Mouse (Mus musculus) layer of hippocampus, adult 18-20 months (tissue): ENCODE data around the gene Zfp523. TPM values are rescaled to one million over a fixed set of nuclear protein-coding genes. Genes with fewer than 3 reads are reported as not detected.

Source experiments
- DNase-seq, 2 experiments: peaks; one replicate each; pipeline ENCODE4 v3.0.0; 2022; ENCODE audit warnings: low spot score in 2 of 2
- long read RNA-seq: library from polyadenylated mRNA; stranded (forward); transcript quantifications from one replicate; pipeline ENCODE4 v2.0.0, GENCODE M21; 2021
- total RNA-seq, 2 experiments: library from RNA; stranded (reverse); gene quantifications; 2 replicates each; pipeline ENCODE4 v1.2.3; 2021

The Zfp523 gene
- total RNA-seq, result 100 to 1,000 TPM; 107 to 109 TPM
- long read RNA-seq, transcript Zfp523-202 (14 exons, 2,864 nt), result major isoform, 146 of 239 reads
- long read RNA-seq, partial matches to known transcripts, result 29 of 239 reads
- long read RNA-seq, other reads (novel, unspliced or antisense), result 63 of 239 reads

DNA sequence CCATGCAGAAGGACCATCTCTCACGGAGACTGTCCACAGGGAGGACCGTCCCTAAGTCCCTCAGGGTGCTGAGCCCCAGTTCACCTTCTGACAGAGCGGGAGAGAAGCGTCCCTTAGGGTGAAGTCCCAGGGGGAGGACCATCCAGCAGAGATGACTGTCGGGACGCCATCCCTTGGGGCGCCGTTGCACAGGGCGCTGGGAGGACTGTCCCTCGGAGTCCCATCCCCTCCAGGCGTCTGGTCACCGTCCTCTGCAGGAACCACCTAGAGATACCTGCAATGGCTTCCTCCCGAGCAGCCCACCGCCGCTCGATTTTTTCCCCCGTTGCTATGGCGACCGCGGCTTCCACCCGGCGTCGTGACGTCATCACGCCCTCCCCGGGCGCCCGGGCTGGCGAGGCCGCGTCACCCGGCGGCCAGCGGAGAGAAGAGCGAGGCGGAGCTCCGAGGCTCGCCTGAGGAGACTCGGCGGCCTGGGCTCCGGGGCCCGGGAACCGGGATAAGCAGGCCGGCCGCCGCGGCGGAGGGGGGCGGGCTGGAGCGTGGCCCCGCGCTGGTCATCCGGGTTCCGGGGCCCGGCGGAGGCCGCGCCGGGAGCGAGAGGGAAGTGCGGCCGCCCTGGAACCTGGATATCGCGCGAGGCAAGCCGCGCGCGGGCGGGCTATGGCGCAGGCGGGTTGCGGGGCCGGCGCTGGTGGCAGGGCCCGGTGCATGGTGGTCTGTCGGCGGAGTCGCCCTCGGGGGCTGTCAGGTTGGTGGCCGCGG is at the start of gene Zfp523:
TSS of gene Zfp523 (plus strand) at position 355 of the 765 bp plus-strand sequence.
- DNase-seq, result peak; percentile 87 to 92

DNA sequence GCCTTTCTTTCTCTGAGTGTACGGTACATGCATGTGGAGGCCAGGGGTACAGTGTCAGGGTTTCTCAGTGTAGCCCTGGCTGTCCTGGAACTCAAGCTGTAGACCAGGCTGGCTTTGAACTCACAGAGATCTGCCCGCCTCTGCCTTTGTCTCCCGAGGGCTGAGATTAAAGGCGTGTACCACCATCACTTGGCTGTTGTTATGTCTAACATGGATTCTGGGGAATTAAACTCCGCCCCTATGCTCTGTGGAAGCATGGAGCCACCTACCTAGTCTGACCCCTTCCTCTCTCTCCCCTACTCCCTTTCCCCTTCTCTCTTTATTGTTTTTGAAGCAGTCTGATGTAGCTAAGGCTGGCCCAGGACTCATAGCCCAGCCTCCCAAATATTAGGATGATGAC is 47.1 kb upstream of the Zfp523 start:
- DNase-seq, result no peak

DNA sequence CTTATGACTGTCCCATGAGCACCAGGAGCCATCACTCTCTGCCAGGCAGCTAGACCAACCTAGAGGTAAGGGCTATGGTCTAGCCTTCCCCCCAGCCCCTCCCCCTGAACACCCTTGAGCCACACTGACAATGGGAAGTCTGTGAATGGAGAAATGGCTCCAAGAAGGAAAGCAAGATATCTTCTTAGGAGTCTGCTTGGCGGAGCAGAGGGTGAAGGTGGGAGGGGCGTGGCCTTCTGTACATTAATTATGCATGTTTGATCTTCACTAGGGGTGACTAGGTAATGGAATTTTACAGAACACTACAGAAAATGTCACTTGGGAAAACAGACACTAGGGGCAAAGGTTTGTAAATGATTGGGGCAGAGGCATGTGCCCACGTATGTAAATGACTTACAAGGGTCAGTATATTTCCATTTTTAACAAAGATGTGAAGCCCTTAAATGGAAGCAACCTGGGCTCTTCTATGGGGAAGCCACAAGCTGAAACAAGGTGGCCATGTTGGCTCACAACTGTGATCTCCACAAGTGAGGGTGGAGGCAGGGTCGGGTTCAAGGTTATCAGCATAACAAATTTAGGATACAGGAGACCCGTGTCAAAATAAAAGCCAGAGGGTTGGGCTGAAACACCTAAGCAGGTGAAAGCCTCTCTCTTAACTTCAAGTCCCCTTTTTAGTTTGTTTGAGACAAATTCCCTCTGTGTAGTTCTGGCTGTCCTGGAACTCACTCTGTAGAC is 46.4 kb upstream of the Zfp523 start:
- no peak for DNase-seq

DNA sequence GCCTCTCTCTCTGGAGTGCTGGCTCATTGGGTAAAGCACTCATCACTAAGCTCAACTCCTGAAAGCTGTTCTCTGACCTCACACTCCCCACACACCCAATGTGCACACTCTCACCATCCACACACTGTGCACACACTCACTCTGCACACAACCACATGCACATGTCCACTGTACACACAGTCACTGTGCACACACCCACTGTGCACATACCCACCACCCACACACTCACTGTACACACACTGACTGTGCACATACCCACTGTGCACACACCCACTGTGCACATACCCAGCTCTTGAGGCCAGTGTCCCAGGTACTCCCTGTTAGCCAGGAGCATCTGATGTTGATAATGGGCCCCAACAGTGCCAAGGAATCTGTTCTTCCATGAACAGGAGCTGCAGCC is 45.8 kb upstream of the Zfp523 start:
- DNase-seq, result no peak

DNA sequence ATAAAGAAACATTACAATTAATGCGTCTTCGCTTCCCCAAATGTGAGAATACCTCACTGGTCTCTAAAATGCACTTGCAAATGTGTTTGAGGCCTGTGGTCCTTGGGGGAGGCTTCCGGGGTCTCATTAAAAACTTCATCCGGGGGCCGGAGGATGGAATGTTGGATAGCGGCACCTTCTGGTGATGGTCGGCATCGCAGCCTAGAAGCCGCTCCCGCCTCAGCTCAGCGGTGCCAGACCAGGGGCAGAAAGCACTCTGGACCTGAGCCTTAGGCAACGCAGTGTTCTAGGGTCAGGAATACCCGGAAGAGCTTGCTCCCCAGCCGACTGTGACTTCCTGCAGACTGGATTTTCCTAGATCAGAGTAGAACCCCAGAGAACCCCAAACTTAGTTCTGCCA is 43.7 kb upstream of the Zfp523 start:
- peak; percentile 19 to 63 for DNase-seq

DNA sequence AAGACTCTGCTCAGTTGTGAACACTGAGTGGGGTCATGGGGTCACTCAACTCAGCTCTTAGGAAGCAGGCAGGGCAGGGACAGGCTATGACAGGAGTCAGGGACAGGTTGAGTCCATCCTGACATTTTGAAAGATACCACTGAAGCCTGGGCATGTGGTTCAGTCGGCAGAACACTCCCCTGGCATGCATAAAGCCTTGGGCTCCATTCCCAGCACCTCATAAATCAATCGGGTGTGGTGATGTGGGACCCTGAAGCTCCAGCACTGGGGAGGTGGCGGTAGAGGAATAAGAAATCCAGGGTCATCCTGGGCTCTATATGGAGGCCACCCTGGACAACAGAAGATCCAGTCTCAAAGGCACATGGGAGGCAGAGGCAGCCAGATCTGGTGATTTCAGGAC is 41.4 kb upstream of the Zfp523 start:
- no peak for DNase-seq

DNA sequence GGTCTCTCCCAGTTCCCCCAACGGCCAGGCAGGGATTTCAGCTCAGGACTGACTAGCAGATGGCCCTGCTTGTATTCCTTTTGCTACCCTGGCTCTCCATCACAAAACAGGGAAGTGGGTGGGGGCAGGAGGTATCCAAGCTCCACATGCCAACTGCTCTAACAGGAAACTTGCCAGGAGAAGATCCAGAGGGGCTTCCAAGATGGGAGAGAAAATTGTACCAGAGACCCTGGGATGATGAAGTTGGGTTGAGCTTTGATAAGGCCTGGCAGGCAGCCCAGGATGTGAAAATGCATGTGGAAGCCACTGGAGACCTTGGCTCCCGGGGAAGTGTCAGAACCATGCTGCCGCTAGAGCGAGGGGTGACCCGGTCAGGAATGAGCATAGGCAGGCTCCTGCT is 40.7 kb upstream of the Zfp523 start:
- DNase-seq, result no peak

DNA sequence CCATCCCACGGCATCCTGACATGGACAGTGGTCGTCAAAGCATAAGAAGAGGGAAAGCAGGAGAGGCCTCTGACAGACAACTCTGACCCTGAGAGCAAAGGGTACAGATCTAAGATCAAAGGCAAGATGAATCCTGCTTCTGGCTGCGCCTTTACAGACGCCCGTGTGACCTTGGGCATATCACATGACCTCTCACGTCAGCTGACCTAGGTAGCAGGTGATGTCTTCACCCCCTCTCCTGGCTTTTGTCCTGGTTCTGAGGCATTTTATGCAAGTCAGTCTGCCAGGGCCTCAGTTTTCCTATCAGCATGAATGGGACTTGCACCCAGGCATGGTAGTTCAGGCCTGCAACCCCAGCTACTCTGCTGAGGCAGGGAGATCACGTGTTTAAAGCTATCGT is 38.9 kb upstream of the Zfp523 start:
- DNase-seq, result no peak

DNA sequence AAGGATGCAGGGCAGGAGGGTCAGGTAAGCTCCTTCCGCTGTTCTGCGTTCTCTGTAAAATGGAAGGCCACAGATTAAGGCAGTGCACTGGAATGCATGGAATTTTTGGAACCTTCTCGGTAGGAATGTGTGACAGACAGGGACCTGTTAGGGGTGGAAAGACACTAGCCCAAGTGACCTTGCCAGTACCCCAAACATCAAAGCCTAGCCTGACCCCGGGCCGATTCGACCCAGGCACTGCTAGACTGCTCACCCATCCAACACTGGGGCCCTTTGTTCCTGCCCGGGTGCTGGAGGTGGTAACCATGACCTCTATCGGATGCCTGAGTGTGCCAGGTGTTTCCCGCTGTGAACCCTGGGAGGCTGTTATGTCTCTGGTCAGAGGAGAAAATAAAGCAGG is 38.2 kb upstream of the Zfp523 start:
- DNase-seq, result no peak

DNA sequence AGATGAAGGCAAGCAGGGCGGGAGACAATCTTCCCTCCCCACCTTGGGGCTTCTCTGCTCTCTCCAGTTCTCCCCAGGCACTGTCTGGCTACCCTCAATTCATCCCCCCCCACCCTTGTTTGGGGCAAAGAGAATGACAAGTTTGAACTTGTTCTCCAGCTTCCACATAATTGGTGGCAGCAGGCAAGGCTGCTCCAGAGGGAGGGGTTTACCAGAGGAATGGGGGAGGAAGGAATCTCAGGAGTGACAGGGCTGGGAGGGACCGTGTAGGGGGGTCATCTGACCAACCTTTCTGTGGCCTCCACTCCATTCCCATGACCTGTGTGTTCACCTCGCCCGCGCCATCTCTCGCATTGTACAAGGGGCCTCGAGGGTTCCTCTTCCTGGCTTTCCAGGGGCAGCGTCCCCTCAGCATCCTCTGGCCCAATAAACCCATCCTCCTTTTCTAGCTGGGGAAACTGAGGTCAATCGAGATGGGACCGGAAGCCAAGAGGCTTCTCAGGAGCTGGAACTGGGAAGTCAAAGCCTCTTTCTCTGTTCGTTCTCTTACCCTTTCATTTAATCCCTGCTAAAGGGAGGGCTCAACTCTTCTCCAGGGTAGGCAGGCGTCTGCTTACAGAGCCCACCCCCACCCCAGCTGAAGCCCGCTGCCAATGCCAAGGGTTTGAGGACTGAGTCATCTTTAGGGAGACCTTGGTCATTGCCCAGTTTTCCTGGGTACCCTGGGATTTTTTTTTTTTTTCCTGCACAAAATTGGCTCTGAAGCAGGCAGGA is 36.3 kb upstream of the Zfp523 start:
- no peak for DNase-seq

DNA sequence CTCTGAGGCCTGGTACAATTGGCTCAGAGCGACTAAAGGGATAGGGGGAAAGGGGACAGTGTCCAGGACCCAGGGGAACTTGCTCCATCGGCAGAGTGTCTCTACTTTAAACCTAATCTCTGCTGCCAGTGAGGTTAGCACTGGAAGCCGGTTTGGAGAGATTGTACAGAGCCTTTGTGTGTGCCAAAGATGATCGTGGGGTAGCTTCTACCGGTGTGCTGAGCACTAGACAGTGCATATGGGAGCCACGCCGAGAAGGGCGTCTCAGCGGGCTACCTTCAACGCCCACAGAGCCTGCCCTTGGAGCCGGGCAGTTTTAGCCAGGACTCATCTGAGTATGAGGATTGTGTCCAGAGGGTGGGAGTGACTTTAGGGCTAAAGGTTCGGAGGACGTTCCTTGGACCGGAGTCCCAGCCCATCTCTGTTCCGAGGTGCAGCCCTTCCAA is 35.7 kb upstream of the Zfp523 start:
- DNase-seq, result no peak

DNA sequence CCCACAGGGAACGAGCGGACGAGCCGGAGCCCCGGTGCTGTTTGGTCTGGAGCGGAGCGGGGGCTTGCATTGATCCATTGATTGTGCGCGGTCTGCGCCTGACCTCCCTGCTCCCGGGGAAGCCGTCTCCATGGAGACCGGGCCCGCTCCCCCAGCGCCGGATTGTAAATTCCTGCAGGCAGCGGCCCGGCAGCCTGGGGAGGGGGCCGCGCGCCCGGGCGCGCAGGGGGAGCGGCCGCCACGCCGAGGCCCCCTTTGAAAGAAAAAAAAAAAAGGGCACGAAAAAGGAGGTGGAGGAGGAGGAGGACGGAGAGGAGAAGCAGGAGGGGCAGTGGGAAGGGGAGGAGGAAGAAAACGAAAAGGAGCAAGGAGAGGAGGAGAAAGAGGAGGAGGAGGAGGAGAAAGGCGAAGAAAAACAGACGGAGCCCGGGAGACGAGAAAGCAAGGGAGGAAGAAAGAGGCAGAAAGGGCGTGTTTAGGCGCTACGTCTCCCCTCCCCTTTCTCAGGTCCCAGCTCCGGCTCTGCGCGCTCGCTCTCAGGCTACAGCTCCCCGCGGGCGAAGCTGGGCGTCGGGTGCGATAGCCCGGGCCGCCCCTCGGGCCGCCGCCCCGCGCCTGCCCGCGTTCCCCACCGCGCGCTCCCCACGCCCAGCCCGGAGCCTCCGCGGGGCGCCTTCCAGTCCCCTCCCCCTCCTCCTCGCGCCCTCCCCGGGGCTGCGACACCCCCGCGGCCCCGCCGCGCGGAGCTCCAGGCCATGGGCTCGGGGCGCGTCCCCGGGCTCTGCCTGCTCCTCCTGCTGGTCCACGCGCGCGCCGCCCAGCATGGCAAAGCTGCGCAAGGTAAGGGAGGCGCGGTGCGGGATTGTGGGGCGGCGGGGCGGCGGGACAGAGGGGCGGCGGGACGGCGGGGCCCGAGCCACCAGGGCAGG is 34.9 kb upstream of the Zfp523 start, which contains the start of gene Scube3:
TSS of gene Scube3 (plus strand) at position 371 of the 929 bp plus-strand sequence.
- DNase-seq, result no peak

DNA sequence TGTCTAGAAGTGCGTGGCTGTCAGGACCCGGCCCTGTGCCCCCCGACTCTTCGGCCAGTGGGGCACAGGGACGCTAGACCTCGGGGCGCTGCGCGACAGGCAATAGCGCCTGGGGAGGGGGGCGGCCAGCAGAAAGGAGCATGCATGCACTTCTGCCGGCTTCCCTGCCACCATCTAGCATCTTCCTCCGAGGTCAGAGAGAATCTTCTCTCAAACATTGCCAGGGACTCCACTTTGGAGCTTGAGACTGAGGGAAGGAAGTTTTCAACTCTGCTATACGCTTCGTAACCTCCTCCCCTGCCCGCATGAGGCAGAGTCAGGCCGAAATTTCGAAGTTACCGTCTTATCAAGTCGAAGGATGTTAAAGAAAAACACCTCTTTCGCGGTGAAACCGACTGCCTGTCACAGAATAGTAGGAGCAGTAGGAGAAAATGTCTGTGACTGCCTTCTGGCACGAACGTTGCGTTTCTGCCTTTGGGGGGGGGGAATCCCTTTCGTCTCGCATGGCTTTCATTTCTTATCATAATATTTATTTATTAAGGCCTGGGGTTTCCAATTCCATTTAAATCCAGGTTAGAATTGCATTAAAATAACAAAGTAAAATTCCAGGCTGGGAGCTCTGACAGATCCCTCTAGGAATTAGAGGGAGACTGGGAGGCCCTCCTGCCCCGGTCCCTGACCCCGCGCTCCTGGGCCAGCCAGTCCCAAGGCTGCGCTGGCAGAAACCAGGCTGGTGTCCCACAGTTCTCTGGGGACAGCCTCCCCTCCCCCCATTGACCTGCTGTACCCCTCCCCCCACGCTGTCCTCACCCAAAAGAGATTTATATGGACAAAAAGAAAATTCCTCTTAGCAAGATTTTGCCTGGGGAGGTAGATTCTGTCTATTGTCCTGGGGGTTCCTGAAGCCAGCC is 34.0 kb upstream of the Zfp523 start:
- no peak for DNase-seq

DNA sequence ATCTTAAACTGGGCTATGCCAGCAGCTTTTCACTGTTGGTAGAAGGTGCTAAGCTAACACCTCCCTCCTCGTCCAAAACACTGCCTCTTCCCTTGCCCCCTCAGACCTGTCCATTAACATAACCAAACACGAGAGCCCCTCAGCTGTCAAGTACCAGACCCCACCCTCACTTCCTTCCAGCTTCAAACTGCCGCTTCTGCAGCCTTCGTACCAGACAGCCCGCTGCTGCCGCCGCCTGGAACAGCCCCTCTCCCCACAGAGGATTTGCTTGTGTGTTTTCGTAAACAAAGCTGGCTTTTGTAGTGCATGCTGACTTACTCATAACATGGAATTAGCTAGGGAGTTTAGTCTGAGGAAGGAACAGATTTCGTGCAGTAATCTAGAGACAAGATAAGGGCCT is 33.2 kb upstream of the Zfp523 start:
- no peak for DNase-seq

DNA sequence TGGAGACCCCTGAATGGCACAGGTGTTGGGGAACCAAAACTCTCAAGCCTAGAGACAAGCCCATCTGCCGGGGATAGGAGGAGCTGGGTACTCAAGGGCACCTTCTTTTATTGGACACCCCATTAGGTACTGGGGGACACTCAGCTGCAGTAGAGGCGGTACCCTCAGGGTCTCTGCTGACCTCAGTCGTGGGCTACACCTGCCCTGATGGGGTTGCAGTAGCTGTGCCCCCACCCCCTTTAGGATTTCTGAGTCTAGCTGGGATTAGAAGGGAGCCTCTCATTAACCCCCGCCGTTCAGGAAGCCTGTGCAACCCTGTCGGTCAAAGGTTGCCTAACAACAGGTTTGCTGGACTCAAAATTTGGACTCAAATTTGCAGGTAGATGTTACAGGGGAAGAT is 32.7 kb upstream of the Zfp523 start:
- no peak for DNase-seq

DNA sequence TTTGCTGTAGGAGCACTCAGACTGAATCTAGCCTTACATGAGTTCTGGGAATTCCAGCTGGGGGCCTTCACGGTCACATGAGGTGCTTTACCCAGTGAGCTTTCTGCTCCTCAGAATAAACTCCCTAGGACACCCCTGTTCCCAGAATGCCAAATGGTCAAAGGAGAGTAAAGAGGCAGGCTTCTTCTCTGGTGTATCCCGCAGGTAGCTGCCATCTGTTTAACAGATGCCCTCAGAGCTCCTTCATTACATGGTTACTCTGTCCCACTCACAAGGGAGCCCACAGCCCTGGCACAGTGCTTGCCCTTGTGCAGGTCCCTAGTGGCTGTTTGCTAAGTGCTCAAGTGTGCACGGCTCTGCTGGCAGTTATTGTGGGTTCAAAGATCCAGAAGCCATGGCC is 28.6 kb upstream of the Zfp523 start:
- DNase-seq, result no peak

DNA sequence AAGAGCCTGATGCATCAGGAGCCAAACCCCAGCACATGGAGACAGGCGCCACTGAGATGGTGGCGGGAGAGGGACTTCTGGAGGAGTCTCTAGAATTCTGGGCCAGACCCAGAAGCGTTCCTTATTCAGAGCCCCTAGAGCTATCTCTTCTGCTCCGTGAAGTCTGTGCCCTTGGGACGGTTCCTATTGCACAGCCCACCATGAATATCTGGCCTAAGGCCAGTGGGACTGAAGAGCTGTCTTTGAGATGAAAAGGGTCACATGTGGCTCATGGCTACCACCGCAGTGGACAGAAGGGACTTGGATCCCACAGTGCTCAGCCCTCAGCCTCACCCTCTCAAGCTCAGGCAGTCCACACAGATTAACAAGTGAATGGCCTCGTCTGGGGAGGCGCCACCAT is 27.2 kb upstream of the Zfp523 start:
- DNase-seq, result no peak

DNA sequence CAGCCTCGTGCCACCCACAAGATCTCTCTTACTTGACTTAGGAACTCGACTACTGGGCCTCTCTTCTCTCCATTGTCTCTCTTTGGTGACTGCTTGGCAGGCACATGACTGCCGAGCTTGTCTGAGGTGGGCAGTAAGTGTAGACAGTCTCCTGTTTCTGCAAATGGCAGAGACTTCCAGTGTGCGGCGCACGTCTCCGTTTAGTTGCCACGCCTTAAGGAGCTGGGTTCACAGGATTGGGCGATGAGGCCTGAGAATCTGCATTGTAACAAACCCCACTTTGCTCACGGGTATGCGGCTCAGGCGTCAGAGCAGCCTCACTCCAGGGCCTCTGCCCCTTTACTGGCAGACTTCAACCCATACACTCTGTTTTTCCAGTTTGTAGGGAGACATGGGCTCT is 26.5 kb upstream of the Zfp523 start:
- DNase-seq, result no peak

DNA sequence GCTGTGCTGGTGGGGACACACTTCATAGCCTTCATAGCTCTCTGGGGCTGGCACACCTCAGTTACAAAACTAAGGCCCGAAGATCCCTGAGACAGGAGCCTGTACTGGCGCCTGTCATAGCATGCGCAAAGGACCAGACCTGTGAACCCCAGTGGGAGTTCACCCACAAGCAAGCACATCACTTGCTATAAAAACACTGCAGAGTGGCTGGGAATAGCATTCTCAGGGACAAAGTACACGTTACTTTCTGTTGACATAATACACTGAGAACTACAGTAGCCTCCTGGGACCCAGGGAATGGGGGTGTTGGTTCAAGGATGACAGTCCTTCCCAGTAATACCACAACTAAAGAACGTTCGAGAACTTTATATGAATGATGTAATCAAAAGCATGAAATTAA is 23.8 kb upstream of the Zfp523 start:
- DNase-seq, result no peak
